ENCODE assay signal across 9 mouse cellular contexts in the genomic region with DNA sequence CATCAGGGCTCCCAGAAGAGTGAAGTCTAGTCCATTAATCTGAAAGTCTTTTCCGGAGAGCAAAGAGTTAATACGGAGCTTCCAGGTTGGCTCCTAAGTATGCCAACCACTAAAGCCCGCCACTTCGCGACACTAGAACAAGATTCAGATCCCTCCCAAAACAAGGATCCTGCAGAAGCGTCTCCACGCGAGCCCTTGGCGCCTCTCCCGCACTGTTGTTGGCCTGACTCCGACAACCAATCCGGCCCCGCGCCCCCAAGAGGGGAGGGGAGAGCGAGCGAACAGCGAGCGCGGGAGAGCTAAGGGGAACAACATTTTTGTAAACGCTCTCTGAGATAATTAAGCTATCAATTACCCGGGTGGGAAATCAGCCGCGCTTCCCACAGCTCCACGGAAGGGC. TPM values are rescaled to one million over a fixed set of nuclear protein-coding genes. Genes with fewer than 3 reads are reported as not detected.
DNase-seq lines count a peak whose midpoint lies in the region; ATAC-seq and TF ChIP-seq lines count a peak whose summit lies in the region.
"Had no signal": no experiment of that assay in that cellular context is flagged by ENCODE, and none has a peak within 500 bp of the region (broad histone marks: within the 10 kb centered on the region; RNA-seq: fewer than 3 reads in every experiment).

No protein-coding gene starts in this region.

- intact Hi-C loops in heart, postnatal 25 days (cut with DNase I) = no loop called here

- WGBS in heart, embryonic 10.5 days = 0% methylated on average over 24 of the region's 24 CpGs
- WGBS in heart, embryonic 12.5 days = under 1% methylated on average over 24 of the region's 24 CpGs
- WGBS in small intestine, adult 2 months = 2% methylated on average over 24 of the region's 24 CpGs

- H3K4me2 ChIP-seq in heart, embryonic 12.5 days = peak overlapping the region; percentile 96

- DNase-seq in heart, embryonic 10.5 days (ENCODE audit: low spot score) = peak; percentile 77
- no peak for DNase-seq in heart, postnatal 25 days (ENCODE audit: low spot score)
- peak; percentile 96 for DNase-seq in cerebellum, postnatal 14 days
- DNase-seq in layer of hippocampus, postnatal 10 days (ENCODE audit: low spot score in 2 of 2) = peak; percentile 66 to 73
- peak; percentile 24 for DNase-seq in lung, postnatal 14 days
- no peak for DNase-seq in urinary bladder, postnatal 10 days (ENCODE audit: low spot score)

- H3K4me3 ChIP-seq in heart, embryonic 10.5 days = peak overlapping the region; percentile 82
- peak overlapping the region; percentile 66 for H3K4me3 ChIP-seq in heart, embryonic 12.5 days
- peak overlapping the region; percentile 18 for H3K4me3 ChIP-seq in small intestine, adult 2 months (ENCODE audit: low read depth, low read length)

- ATAC-seq in heart, embryonic 12.5 days (ENCODE audit: insufficient number of reproducible peaks, low FRiP score) = no peak

- peaks cover 58% of the 10 kb centered on the region for H3K27me3 ChIP-seq in heart, embryonic 10.5 days (ENCODE audit: insufficient read depth, poor library complexity, severe bottlenecking)
- H3K27me3 ChIP-seq in heart, embryonic 12.5 days (replicated peaks) = peaks cover 60% of the 10 kb centered on the region
- H3K27me3 ChIP-seq in small intestine, adult 2 months (ENCODE audit: control insufficient read depth, insufficient read depth, low read length) = peaks cover 18% of the 10 kb centered on the region
- H3K27me3 ChIP-seq: CH12.LX had no signal

- no peaks in the 10 kb centered on the region for H3K36me3 ChIP-seq in heart, embryonic 10.5 days
- H3K36me3 ChIP-seq in heart, embryonic 12.5 days = no peaks in the 10 kb centered on the region
- no peaks in the 10 kb centered on the region for H3K36me3 ChIP-seq in small intestine, adult 2 months (ENCODE audit: control insufficient read depth, insufficient read depth, low read length)

- H3K4me1 ChIP-seq in heart, embryonic 10.5 days = peaks cover 15% of the 10 kb centered on the region
- 0 out of 2 replicates have a peak, but pooled peaks cover 6% of the 10 kb centered on the region for H3K4me1 ChIP-seq in heart, embryonic 12.5 days (replicated peaks)
- no peaks in the 10 kb centered on the region for H3K4me1 ChIP-seq in small intestine, adult 2 months (ENCODE audit: control insufficient read depth, insufficient read depth, insufficient read length, low read length)

- no peaks in the 10 kb centered on the region for H3K9me3 ChIP-seq in heart, embryonic 10.5 days
- H3K9me3 ChIP-seq in heart, embryonic 12.5 days (replicated peaks) = no peaks in the 10 kb centered on the region

- no peak overlapping the region for H3K27ac ChIP-seq in heart, embryonic 10.5 days
- no peak overlapping the region for H3K27ac ChIP-seq in heart, embryonic 12.5 days (ENCODE audit: poor library complexity, severe bottlenecking)
- no peak overlapping the region for H3K27ac ChIP-seq in small intestine, adult 2 months (ENCODE audit: insufficient read depth, low read depth, low read length)

- no peak for TF ChIP-seq CTCF in small intestine, adult 2 months (IDR thresholded peaks at IDR 0.05; ENCODE audit: extremely low read depth, insufficient read length, insufficient replicate concordance, low read depth, low read length)

- TF ChIP-seq POLR2A in small intestine, adult 2 months (IDR thresholded peaks at IDR 0.05; ENCODE audit: low read depth, low read length) = no peak

- no peak overlapping the region for H3K9ac ChIP-seq in heart, embryonic 12.5 days

RNA-seq across cellular contexts. Expression of a gene that starts 1.8 kb away (rescaled TPM):
- 0.05 and 0.18 TPM in 2 replicates for polyA plus RNA-seq in heart, embryonic 10.5 days (2016; fragmentation: Nextera tagmentation; extraction: Ambion mirVana)
- total RNA-seq in heart, postnatal 25 days (2021) = under 1 TPM; 0.64 to 0.99 TPM
- polyA plus RNA-seq in heart, embryonic 12.5 days (2016; fragmentation: Nextera tagmentation; extraction: Ambion mirVana) = 0.08 and 0.15 TPM in 2 replicates
- total RNA-seq in layer of hippocampus, postnatal 10 days (2021) = 10 to 100 TPM; 32.5 to 35.1 TPM
- polyA plus RNA-seq in small intestine, adult 2 months (2012; rRNA removed) = 0.34 and 0.37 TPM in 2 replicates
- total RNA-seq: CH12.LX had no signal

Comparison
In these comparisons a context has a peak if more than half of its experiments do, and no peak if none do; other contexts are left out.
1. DNase-seq: peak in heart, embryonic 10.5 days (single experiment), cerebellum, postnatal 14 days (2 of 2), layer of hippocampus, postnatal 10 days (2 of 2) and lung, postnatal 14 days (single experiment); none in heart, postnatal 25 days (single experiment) and urinary bladder, postnatal 10 days (single experiment).
2. H3K4me3 ChIP-seq: peak in every context shown above with its lines; median percentile 82 in heart, embryonic 10.5 days; 66 in heart, embryonic 12.5 days; 18 in small intestine, adult 2 months.